Mouse (Mus musculus) liver, embryonic 16.5 days (tissue): ENCODE results near the gene Shmt2. TPM values are rescaled to one million over a fixed set of nuclear protein-coding genes. Genes with fewer than 3 reads are reported as not detected.

ENCODE experiments used
- ATAC-seq: fragments of 200-750 bp; cut with Nextera tagmentation; 2 replicates; pipeline ENCODE4 v1.8.0; 2017; ENCODE audit warnings: low read depth, mild to moderate bottlenecking, moderate number of reproducible peaks, moderate library complexity
- H3K27ac ChIP-seq: fragments of 300-500 bp; sonication (generic); 2 replicates; pipeline ENCODE4 v1.5.1; 2014; ENCODE audit warnings: mild to moderate bottlenecking, low read length
- H3K27me3 ChIP-seq: fragments of 300-500 bp; sonication (generic); 2 replicates; pipeline ENCODE4 v1.6.1; 2014; ENCODE audit warnings: low read depth, low read length, mixed read lengths; ENCODE audit not compliant: control insufficient read depth, insufficient read depth
- H3K36me3 ChIP-seq: fragments of 300-500 bp; sonication (generic); 2 replicates; pipeline ENCODE4 v1.6.1; 2014; ENCODE audit warnings: mild to moderate bottlenecking; ENCODE audit not compliant: control insufficient read depth, insufficient read depth
- H3K4me1 ChIP-seq: fragments of 300-500 bp; sonication (generic); 2 replicates; pipeline ENCODE4 v1.6.1; 2014; ENCODE audit warnings: low read depth, low read length, mixed read lengths; ENCODE audit not compliant: control insufficient read depth
- H3K4me2 ChIP-seq: fragments of 300-500 bp; sonication (generic); 2 replicates; pipeline ENCODE4 v1.6.1; 2014; ENCODE audit warnings: low read depth, low read length, mixed read lengths
- H3K4me3 ChIP-seq: fragments of 300-500 bp; sonication (generic); 2 replicates; pipeline ENCODE4 v1.5.1; 2014; ENCODE audit warnings: low read depth, mild to moderate bottlenecking, low read length
- H3K9ac ChIP-seq: fragments of 300-500 bp; sonication (generic); 2 replicates; pipeline ENCODE4 v1.6.1; 2014; ENCODE audit warnings: low read depth, low read length
- H3K9me3 ChIP-seq: fragments of 300-500 bp; sonication (generic); replicated peaks from 2 replicates; pipeline ENCODE4 v1.6.1; 2016; ENCODE audit warnings: low read length; ENCODE audit not compliant: control insufficient read depth
- WGBS: fragments of 180-500 bp; shearing (Covaris S2); extraction: QIAGEN DNeasy Blood & Tissue Kit; methylation state at CpG from one replicate; pipeline ENCODE4 v1.1.7; 2014; ENCODE audit not compliant: insufficient replicate concordance; 5-methylcytosine and 5-hydroxymethylcytosine counted together
- polyA plus RNA-seq: library from polyadenylated mRNA; unstranded; fragments of >200 nt; fragmentation: Nextera tagmentation; extraction: Ambion mirVana; gene quantifications from 2 replicates; pipeline ENCODE4 v1.2.1, GENCODE M21; 2015

The Shmt2 gene
- polyA plus RNA-seq, 1 experiment from 2014 or later: 183 TPM

GRCm38 (mm10) chr10:127492118-127492517 lies 30.1 kb downstream of the Shmt2 start:
- 81% methylated on average over 3 of the region's 3 CpGs for WGBS
- H3K27ac ChIP-seq: no peak overlapping the region

GRCm38 (mm10) chr10:127491128-127491512 lies 31.1 kb downstream of the Shmt2 start:
- Histone ChIP-seq H3K9ac (no peak overlapping the region), H3K9me3 (no peaks in the 10 kb centered on the region), H3K27me3 (no peaks in the 10 kb centered on the region), H3K36me3 (peaks cover 27% of the 10 kb centered on the region), H3K4me2 (no peak overlapping the region), H3K4me3 (no peak overlapping the region), H3K4me1 (no peaks in the 10 kb centered on the region), H3K27ac (no peak overlapping the region)
- no peak for ATAC-seq
- WGBS: 86% methylated on average over 8 of the region's 8 CpGs

More at GRCm38 (mm10) chr10:127492118-127492517, 30.1 kb downstream of the Shmt2 start:
- Histone ChIP-seq H3K27me3 (no peaks in the 10 kb centered on the region), H3K9me3 (no peaks in the 10 kb centered on the region), H3K4me1 (no peaks in the 10 kb centered on the region), H3K36me3 (peaks cover 33% of the 10 kb centered on the region), H3K9ac (no peak overlapping the region), H3K4me2 (no peak overlapping the region), H3K4me3 (no peak overlapping the region)
- ATAC-seq: no peak

DNA sequence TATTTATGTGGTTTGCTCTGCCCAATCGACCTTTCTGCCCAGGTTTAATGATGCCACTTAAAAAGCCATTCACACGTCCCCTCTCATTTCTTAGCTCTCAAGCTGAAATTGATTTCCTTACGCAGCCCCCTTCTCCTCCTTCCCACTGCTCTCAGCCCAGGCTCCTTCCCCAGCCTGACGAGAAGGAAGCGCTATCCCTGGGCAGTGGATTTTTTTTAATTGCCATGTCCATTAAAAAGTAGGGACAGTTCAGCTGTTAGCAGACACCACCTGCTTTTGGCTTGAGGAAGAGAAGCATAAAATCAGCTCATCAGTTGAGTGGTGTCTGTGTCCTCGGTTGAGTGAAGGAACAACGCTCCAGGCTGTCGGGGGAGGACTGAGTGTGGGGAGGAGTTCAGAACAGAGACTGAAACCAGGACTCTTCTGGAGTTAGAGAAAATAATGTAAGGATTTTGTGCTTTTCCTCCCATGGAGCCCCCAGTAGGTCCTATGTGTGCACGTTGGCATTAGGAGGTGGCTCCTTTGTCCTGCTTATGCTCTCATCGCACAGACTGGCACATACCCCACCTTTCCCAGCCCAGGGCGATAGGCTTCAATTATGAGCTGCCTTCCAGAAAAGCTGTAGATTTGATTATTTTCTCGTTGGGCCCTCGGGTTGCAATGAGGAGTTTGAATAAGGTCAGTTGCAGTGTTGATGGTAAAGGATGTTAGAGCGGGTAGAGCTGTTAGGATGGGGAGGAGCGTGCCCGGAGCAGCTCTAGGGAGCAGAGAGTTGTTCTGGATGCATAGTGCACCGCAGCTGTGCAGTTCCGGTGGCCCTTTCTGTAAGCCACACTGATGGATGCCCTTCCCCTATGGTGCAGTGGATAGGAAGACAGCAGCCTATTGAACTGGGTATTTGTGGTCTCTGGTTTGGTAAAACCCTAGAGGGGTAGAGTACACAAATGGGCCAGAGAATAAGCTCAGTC lies 31.8 kb downstream of the Shmt2 start:
- 80% methylated on average over 18 of the region's 18 CpGs for WGBS
- H3K36me3 ChIP-seq: peaks cover 25% of the 10 kb centered on the region
- H3K27ac ChIP-seq: no peak overlapping the region
- no peaks in the 10 kb centered on the region for H3K9me3 ChIP-seq
- no peaks in the 10 kb centered on the region for H3K27me3 ChIP-seq
- no peak for ATAC-seq
- H3K4me1 ChIP-seq: no peaks in the 10 kb centered on the region
- no peak overlapping the region for H3K9ac ChIP-seq
- no peak overlapping the region for H3K4me3 ChIP-seq
- H3K4me2 ChIP-seq: no peak overlapping the region

- no peaks in the 10 kb centered on the region for H3K4me1 ChIP-seq
- no peak for ATAC-seq
- WGBS: 66% methylated on average over 7 of the region's 7 CpGs
- H3K9ac ChIP-seq: no peak overlapping the region
- no peaks in the 10 kb centered on the region for H3K27me3 ChIP-seq
- H3K36me3 ChIP-seq: peaks cover 19% of the 10 kb centered on the region
- H3K4me2 ChIP-seq: no peak overlapping the region
- H3K4me3 ChIP-seq: no peak overlapping the region
- no peaks in the 10 kb centered on the region for H3K9me3 ChIP-seq
- no peak overlapping the region for H3K27ac ChIP-seq
Measured at GRCm38 (mm10) chr10:127488856-127489255, 33.4 kb downstream of the Shmt2 start.

- Histone ChIP-seq H3K9me3 (no peaks in the 10 kb centered on the region), H3K4me1 (no peaks in the 10 kb centered on the region), H3K27me3 (no peaks in the 10 kb centered on the region), H3K4me3 (no peak overlapping the region), H3K36me3 (peaks cover 6% of the 10 kb centered on the region), H3K9ac (no peak overlapping the region), H3K27ac (no peak overlapping the region), H3K4me2 (no peak overlapping the region)
- no peak for ATAC-seq
- 76% methylated on average over 10 of the region's 10 CpGs for WGBS
Measured at GRCm38 (mm10) chr10:127485235-127485634, 37.0 kb downstream of the Shmt2 start.

DNA sequence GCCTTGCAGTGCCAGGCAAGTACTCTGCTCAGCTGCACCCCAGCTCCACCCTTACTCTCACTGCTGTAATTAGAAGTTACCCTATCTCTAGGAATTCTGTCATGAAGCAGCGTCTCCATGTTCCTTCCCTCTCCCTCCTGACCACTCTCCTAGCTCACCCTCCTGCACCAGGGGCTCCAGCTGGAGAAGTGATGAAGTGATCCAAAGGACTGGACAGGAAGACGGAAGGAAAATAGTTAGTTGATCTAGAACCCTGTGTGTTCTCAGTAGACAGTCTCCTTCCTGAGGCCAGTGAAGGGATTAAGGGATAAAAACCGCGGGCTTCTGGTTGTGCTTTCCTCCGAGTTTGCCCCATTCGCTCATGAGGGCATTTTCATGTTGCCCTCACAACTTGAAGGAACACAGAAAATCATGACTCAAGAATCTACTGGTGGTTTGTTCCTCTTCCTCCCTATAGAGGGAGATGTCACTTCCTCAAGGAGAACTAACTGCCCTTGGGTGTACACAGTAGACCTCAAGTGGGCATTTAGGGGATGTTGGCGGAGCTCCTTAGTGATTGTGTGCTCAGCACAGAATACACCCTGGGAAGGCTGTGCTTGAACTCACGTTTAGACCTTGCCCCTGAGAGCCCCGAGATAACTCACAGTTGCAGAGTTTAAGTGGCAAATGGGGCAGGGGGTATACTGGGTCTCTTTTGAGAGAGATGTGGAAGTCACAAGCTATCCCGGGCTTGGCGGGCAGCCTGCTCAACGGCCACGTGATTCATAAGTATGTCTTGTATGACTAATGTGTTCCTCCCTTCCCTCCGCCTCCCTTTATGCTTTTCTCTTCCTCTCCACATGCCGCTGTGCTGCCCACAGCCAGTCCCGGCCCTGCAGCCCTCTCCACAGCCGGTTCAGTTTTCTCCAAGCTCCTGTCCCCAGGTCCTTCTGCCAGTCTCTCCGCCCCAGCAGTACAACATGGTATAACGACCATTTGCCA lies 41.1 kb downstream of the Shmt2 start:
- no peak overlapping the region for H3K4me3 ChIP-seq
- no peaks in the 10 kb centered on the region for H3K9me3 ChIP-seq
- peaks cover 3% of the 10 kb centered on the region for H3K36me3 ChIP-seq
- H3K27me3 ChIP-seq: no peaks in the 10 kb centered on the region
- 60% methylated on average over 19 of the region's 19 CpGs for WGBS
- H3K27ac ChIP-seq: peak overlapping the region; percentile 52; the same call in 1 of the 2 replicates
- ATAC-seq: peak; percentile 30; the same call in 1 of the 2 replicates
- H3K4me2 ChIP-seq: no peak overlapping the region
- H3K9ac ChIP-seq: no peak overlapping the region
- no peaks in the 10 kb centered on the region for H3K4me1 ChIP-seq

GRCm38 (mm10) chr10:127479131-127479530 lies 43.1 kb downstream of the Shmt2 start:
- peaks cover 4% of the 10 kb centered on the region for H3K36me3 ChIP-seq
- WGBS: 84% methylated on average over 4 of the region's 4 CpGs
- no peaks in the 10 kb centered on the region for H3K4me1 ChIP-seq
- no peak overlapping the region for H3K27ac ChIP-seq
- no peaks in the 10 kb centered on the region for H3K9me3 ChIP-seq
- H3K27me3 ChIP-seq: no peaks in the 10 kb centered on the region
- no peak overlapping the region for H3K4me3 ChIP-seq
- no peak overlapping the region for H3K9ac ChIP-seq
- no peak overlapping the region for H3K4me2 ChIP-seq
- no peak for ATAC-seq

DNA sequence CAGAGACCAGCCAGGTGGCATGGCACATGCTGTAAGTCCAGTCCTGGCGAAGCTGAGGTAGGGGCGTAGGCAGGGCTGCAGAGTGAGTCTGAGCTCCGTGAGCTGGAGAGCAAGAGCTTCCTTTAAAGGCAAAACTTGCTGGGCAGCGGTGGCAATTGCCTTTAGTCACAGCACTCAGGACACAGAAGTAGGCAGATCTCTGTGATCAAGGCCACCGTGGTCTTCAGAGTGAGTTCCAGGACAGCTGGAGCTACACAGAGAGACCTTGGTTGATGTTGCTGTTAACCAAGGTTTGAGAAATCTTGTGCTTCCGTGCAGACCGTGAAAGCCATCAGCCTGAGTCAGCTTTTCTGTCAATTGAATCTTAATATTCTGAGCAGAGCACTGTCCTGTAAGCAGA lies 44.9 kb downstream of the Shmt2 start:
- ATAC-seq: no peak
- H3K9me3 ChIP-seq: no peaks in the 10 kb centered on the region
- H3K9ac ChIP-seq: no peak overlapping the region
- no peak overlapping the region for H3K27ac ChIP-seq
- no peak overlapping the region for H3K4me3 ChIP-seq
- 78% methylated on average over 7 of the region's 7 CpGs for WGBS
- H3K4me1 ChIP-seq: no peaks in the 10 kb centered on the region
- H3K36me3 ChIP-seq: peaks cover 5% of the 10 kb centered on the region
- H3K27me3 ChIP-seq: no peaks in the 10 kb centered on the region
- no peak overlapping the region for H3K4me2 ChIP-seq
